17 mouse cellular contexts compared by ENCODE assay signal in the genomic region with DNA sequence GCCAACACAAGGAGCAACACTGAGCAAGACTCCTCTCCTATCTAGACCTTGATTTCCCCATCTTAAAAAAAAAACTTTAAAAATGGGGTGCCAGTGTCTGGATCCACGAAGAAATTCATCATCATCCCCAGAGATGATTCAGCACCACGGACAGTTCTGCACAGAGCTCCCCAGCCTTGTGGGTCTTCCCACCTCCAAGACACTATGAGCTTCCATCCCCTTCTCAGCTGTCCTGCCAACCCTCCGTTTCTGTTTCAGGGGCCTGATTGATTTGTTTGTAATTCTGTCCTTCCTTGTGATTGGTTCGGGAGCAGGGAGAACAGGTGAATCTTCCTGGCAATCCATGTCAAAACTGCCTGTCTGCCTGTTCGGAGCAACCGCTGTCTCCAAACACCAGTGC.
DNase-seq lines count a peak whose midpoint lies in the region; ATAC-seq and TF ChIP-seq lines count a peak whose summit lies in the region.
"Had no signal": no experiment of that assay in that cellular context is flagged by ENCODE, and none has a peak within 500 bp of the region (broad histone marks: within the 10 kb centered on the region; RNA-seq: fewer than 3 reads in every experiment).

No protein-coding gene starts in this region.

- no peak for TF ChIP-seq CTCF in kidney, postnatal 0 days (IDR thresholded peaks at IDR 0.05; ENCODE audit: low read depth)

- 52% methylated on average over 6 of the region's 6 CpGs for WGBS in kidney, postnatal 0 days
- WGBS in limb, embryonic 11.5 days: 53% methylated on average over 6 of the region's 6 CpGs

- H3K27ac ChIP-seq in kidney, postnatal 0 days: no peak overlapping the region
- no peak overlapping the region for H3K27ac ChIP-seq in limb, embryonic 11.5 days (replicated peaks; ENCODE audit: low read depth, low read length)
- H3K27ac ChIP-seq: heart, embryonic 15.5 days; liver, embryonic 12.5 days; macrophage had no signal

- H3K4me2 ChIP-seq in kidney, postnatal 0 days (ENCODE audit: low read length): no peak overlapping the region
- no peak overlapping the region for H3K4me2 ChIP-seq in limb, embryonic 11.5 days (ENCODE audit: low read depth, severe bottlenecking)
- H3K4me2 ChIP-seq: heart, embryonic 15.5 days; liver, embryonic 12.5 days had no signal

- no peak for ATAC-seq in kidney, postnatal 0 days (replicated peaks; ENCODE audit: low FRiP score, low read depth)
- no peak for ATAC-seq in limb, embryonic 11.5 days (ENCODE audit: insufficient number of reproducible peaks, low FRiP score, low TSS enrichment, low read depth)
- ATAC-seq: forebrain, postnatal 0 days; hindbrain, embryonic 16.5 days; liver, embryonic 12.5 days; midbrain, embryonic 16.5 days had no signal

- no peak overlapping the region for H3K9ac ChIP-seq in kidney, postnatal 0 days (ENCODE audit: low read depth, low read length)
- H3K9ac ChIP-seq in limb, embryonic 11.5 days (ENCODE audit: low read length): no peak overlapping the region
- H3K9ac ChIP-seq: forebrain, postnatal 0 days; heart, embryonic 15.5 days; liver, embryonic 12.5 days had no signal

- DNase-seq in kidney, postnatal 0 days (ENCODE audit: low spot score): peak; percentile 62
- DNase-seq in kidney, postnatal 25 days: no peak
- peak; percentile 21 for DNase-seq in ES-CJ7 (ENCODE audit: low read depth, low spot score)
- peak; percentile 5 for DNase-seq in c-Kit-positive CD71-negative TER-119-negative erythroid progenitor cells, embryonic 14.5 days (ENCODE audit: low read depth)
- peak; percentile 58 for DNase-seq in limb, embryonic 11.5 days (ENCODE audit: low spot score)
- DNase-seq in Muller cell, postnatal 12 days (ENCODE audit: inconsistent ontology term): no peak
- DNase-seq in adrenal gland, adult 2 months: no peak
- DNase-seq: cerebellum, adult 2 months; forebrain, postnatal 0 days; gastrocnemius, postnatal 36 days; thymus, postnatal 25 days had no signal

- no peaks in the 10 kb centered on the region for H3K9me3 ChIP-seq in kidney, postnatal 0 days (replicated peaks; ENCODE audit: low read length)
- 0 out of 2 replicates have a peak, but pooled peaks cover 2% of the 10 kb centered on the region for H3K9me3 ChIP-seq in limb, embryonic 11.5 days (ENCODE audit: control insufficient read depth, low read length)
- H3K9me3 ChIP-seq: heart, embryonic 15.5 days had no signal

- H3K4me3 ChIP-seq in kidney, postnatal 0 days (replicated peaks; ENCODE audit: low read depth, low read length): no peak overlapping the region
- no peak overlapping the region for H3K4me3 ChIP-seq in limb, embryonic 11.5 days (ENCODE audit: low read depth, low read length)
- H3K4me3 ChIP-seq: heart, embryonic 15.5 days; liver, embryonic 12.5 days had no signal

- H3K4me1 ChIP-seq in kidney, postnatal 0 days (replicated peaks; ENCODE audit: insufficient read depth, low read length): no peaks in the 10 kb centered on the region
- no peaks in the 10 kb centered on the region for H3K4me1 ChIP-seq in limb, embryonic 11.5 days (ENCODE audit: control insufficient read depth, insufficient read depth, low read length)
- H3K4me1 ChIP-seq: heart, embryonic 15.5 days; liver, embryonic 12.5 days had no signal

- no peaks in the 10 kb centered on the region for H3K36me3 ChIP-seq in kidney, postnatal 0 days (ENCODE audit: insufficient read depth, low read length)
- H3K36me3 ChIP-seq in limb, embryonic 11.5 days (ENCODE audit: control insufficient read depth, insufficient read depth, low read length): no peaks in the 10 kb centered on the region
- H3K36me3 ChIP-seq: heart, embryonic 15.5 days; liver, embryonic 12.5 days had no signal

- no peaks in the 10 kb centered on the region for H3K27me3 ChIP-seq in kidney, postnatal 0 days (ENCODE audit: insufficient read depth, low read length)
- H3K27me3 ChIP-seq in limb, embryonic 11.5 days (ENCODE audit: control insufficient read depth, insufficient read depth, low read length): no peaks in the 10 kb centered on the region
- H3K27me3 ChIP-seq: CH12.LX; liver, embryonic 12.5 days had no signal

Comparison
In these comparisons a context has a peak if more than half of its experiments do, and no peak if none do; other contexts are left out.
1. DNase-seq: peak in kidney, postnatal 0 days (single experiment), ES-CJ7 (single experiment), c-Kit-positive CD71-negative TER-119-negative erythroid progenitor cells, embryonic 14.5 days (single experiment) and limb, embryonic 11.5 days (single experiment); none in kidney, postnatal 25 days (0 of 2), Muller cell, postnatal 12 days (single experiment) and adrenal gland, adult 2 months (single experiment).